Mouse (Mus musculus): Measurements from ENCODE around the gene Pspn.

Pspn gene

GRCm38 (mm10) chr17:56969321-56969720 is 30.5 kb downstream of the Pspn start:
- intact Hi-C loops (cut with DNase I), result no loop called here

GRCm38 (mm10) chr17:56963646-56964045 is 36.2 kb downstream of the Pspn start:
- intact Hi-C loops (cut with DNase I), result no loop called here

- intact Hi-C loops (cut with DNase I), result no loop called here
Measured at GRCm38 (mm10) chr17:56962642-56963405, 37.0 kb downstream of the Pspn start.

- intact Hi-C loops (cut with DNase I), result no loop called here
Measured at GRCm38 (mm10) chr17:56961880-56962279, 37.9 kb downstream of the Pspn start.

GRCm38 (mm10) chr17:56958667-56959066 is 41.2 kb downstream of the Pspn start:
- intact Hi-C loops (cut with DNase I), result no loop called here

- intact Hi-C loops (cut with DNase I), result no loop called here
Measured at GRCm38 (mm10) chr17:56957763-56958429, 41.9 kb downstream of the Pspn start.

GRCm38 (mm10) chr17:56954871-56955270 is 44.9 kb downstream of the Pspn start:
- intact Hi-C loops (cut with DNase I), result loop anchor here (5.0 kb wide), 2 partner anchors 58 to 148 kb away; no protein-coding TSS in a partner anchor

GRCm38 (mm10) chr17:56952639-56953038 is 47.2 kb downstream of the Pspn start:
- intact Hi-C loops (cut with DNase I), result loop anchor here (5.0 kb wide), 2 partner anchors 55 to 145 kb away; no protein-coding TSS in a partner anchor

- intact Hi-C loops (cut with DNase I), result loop anchor here (5.0 kb wide), 2 partner anchors 54 to 144 kb away; no protein-coding TSS in a partner anchor
Measured at GRCm38 (mm10) chr17:56950915-56951314, 48.9 kb downstream of the Pspn start.
